Mouse (Mus musculus) small intestine, adult 2 months (tissue): ENCODE measurements at regions not wholly inside any gene's neighbourhood (a gene's known extent, or its start where the extent isn't known, plus 50 kb on each side); places are given as distances from the start of the nearest gene placed in this dataset.

Experiments
- CTCF ChIP-seq: fragments of 200-500 bp; IDR thresholded peaks from 2 replicates; pipeline ENCODE4 v1.5.1; 2012; ENCODE audit warnings: low read depth, mild to moderate bottlenecking, control low read depth, inconsistent platforms, low read length, moderate library complexity, mixed read lengths; ENCODE audit not compliant: insufficient replicate concordance, insufficient read length; ENCODE audit errors: extremely low read depth
- POLR2A ChIP-seq: fragments of 200-500 bp; IDR thresholded peaks from 2 replicates; pipeline ENCODE4 v1.6.1; 2012; ENCODE audit warnings: low read depth, mild to moderate bottlenecking, control low read depth, inconsistent platforms, low read length, moderate library complexity

- TF ChIP-seq POLR2A: no peak
- no peak for TF ChIP-seq CTCF
These were observed 172.1 kb upstream of the Cadm1 start for GRCm38 (mm10) chr9:47357756-47358399.
